Mouse (Mus musculus) stomach, postnatal 0 days (tissue): Measurements from ENCODE around the gene Mrpl43.

Experiments
- CTCF ChIP-seq: IDR thresholded peaks from 2 replicates; pipeline ENCODE4 v1.5.1; 2016; ENCODE audit warnings: antibody characterized with exemption, low read depth, mild to moderate bottlenecking, moderate library complexity
- EP300 ChIP-seq: optimal IDR thresholded peaks from 2 replicates; pipeline ENCODE3; 2016; ENCODE audit warnings: antibody characterized with exemption

DNA sequence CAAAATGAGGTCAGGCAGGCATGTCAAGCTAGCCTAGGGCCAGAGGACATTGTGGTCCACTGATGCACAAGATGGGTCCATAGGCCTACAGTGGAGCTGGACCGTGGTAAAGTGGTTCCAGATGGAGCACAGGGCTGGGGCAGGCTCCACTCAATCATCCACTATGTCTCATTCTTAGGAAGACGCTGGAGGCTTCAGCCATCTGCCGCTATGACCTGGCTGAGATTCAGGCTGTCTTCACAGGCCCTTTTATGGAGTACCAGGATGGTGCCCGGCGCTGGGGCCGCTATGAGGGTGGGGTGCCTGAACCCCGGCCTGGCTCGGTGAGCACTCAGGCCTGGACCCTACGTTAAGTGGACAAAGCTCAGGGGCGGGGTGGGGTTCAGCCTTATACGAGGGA lies 8.5 kb downstream of the Mrpl43 start:
- TF ChIP-seq CTCF (no peak), EP300 (no peak)
